Mouse (Mus musculus) testis, adult 2 months (tissue): ENCODE measurements around the gene AC134908.4. TPM values are rescaled to one million over a fixed set of nuclear protein-coding genes. Genes with fewer than 3 reads are reported as not detected.

Source experiments
- H3K27ac ChIP-seq: fragments of 200-500 bp; 2 replicates; pipeline ENCODE4 v1.5.1; 2012; ENCODE audit warnings: low read depth, low read length; ENCODE audit not compliant: control insufficient read depth, insufficient read depth
- H3K27me3 ChIP-seq: fragments of 200-500 bp; 2 replicates; pipeline ENCODE4 v1.6.1; 2012; ENCODE audit warnings: mild to moderate bottlenecking, low read length, moderate library complexity; ENCODE audit not compliant: control insufficient read depth, insufficient read depth
- H3K36me3 ChIP-seq: fragments of 200-500 bp; 2 replicates; pipeline ENCODE4 v1.6.1; 2012; ENCODE audit warnings: mild to moderate bottlenecking, low read length; ENCODE audit not compliant: control insufficient read depth, insufficient read depth
- H3K4me1 ChIP-seq: fragments of 200-500 bp; 2 replicates; pipeline ENCODE4 v1.6.1; 2012; ENCODE audit warnings: low read length; ENCODE audit not compliant: control insufficient read depth, insufficient read depth
- H3K4me3 ChIP-seq: fragments of 200-500 bp; 2 replicates; pipeline ENCODE4 v1.5.1; 2012; ENCODE audit warnings: low read depth, mild to moderate bottlenecking, low read length, moderate library complexity, mixed read lengths; ENCODE audit not compliant: control insufficient read depth
- CTCF ChIP-seq: fragments of 200-500 bp; IDR thresholded peaks from 2 replicates; pipeline ENCODE4 v1.5.1; 2012; ENCODE audit warnings: low read depth, mild to moderate bottlenecking, inconsistent platforms, low read length, moderate library complexity; ENCODE audit not compliant: control insufficient read depth, insufficient read depth, insufficient replicate concordance
- POLR2A ChIP-seq: fragments of 200-500 bp; IDR thresholded peaks from 2 replicates; pipeline ENCODE4 v1.6.1; 2012; ENCODE audit warnings: low read depth, mild to moderate bottlenecking, inconsistent platforms, low read length, moderate library complexity; ENCODE audit not compliant: control insufficient read depth
- polyA plus RNA-seq: library from polyadenylated mRNA; depleted of rRNA; stranded (reverse); fragments of >200 nt; gene quantifications from 2 replicates; pipeline ENCODE4 v1.2.3, GENCODE M21; 2012

The AC134908.4 gene
- polyA plus RNA-seq, 1 experiment = not detected

- peaks cover 3% of the 10 kb centered on the region; the same call in 1 of the 2 replicates for H3K4me1 ChIP-seq
- H3K4me3 ChIP-seq = peak overlapping the region; percentile 41
- H3K27me3 ChIP-seq = no peaks in the 10 kb centered on the region
- H3K27ac ChIP-seq = no peak overlapping the region
- TF ChIP-seq POLR2A (no peak), CTCF (no peak)
- H3K36me3 ChIP-seq = no peaks in the 10 kb centered on the region
Observed at GRCm38 (mm10) chr17:25760148-25760547, 35.3 kb downstream of the AC134908.4 start.

GRCm38 (mm10) chr17:25757691-25758090 is 37.8 kb downstream of the AC134908.4 start:
- Histone ChIP-seq H3K36me3 (no peaks in the 10 kb centered on the region), H3K4me1 (no peaks in the 10 kb centered on the region), H3K4me3 (no peak overlapping the region), H3K27ac (no peak overlapping the region), H3K27me3 (no peaks in the 10 kb centered on the region)
- TF ChIP-seq POLR2A = no peak
- TF ChIP-seq CTCF = no peak

GRCm38 (mm10) chr17:25756378-25757242 is 38.8 kb downstream of the AC134908.4 start:
- no peak for TF ChIP-seq POLR2A
- no peak for TF ChIP-seq CTCF
- no peak overlapping the region for H3K27ac ChIP-seq
- H3K4me1 ChIP-seq = no peaks in the 10 kb centered on the region
- H3K36me3 ChIP-seq = no peaks in the 10 kb centered on the region
- no peak overlapping the region for H3K4me3 ChIP-seq
- H3K27me3 ChIP-seq = no peaks in the 10 kb centered on the region

- no peak for TF ChIP-seq CTCF
- no peak for TF ChIP-seq POLR2A
- H3K4me1 ChIP-seq = no peaks in the 10 kb centered on the region
- H3K36me3 ChIP-seq = no peaks in the 10 kb centered on the region
- no peaks in the 10 kb centered on the region for H3K27me3 ChIP-seq
- H3K27ac ChIP-seq = no peak overlapping the region
- H3K4me3 ChIP-seq = no peak overlapping the region
Observed at GRCm38 (mm10) chr17:25755627-25756377, 39.7 kb downstream of the AC134908.4 start.

- Histone ChIP-seq H3K27me3 (no peaks in the 10 kb centered on the region), H3K4me3 (no peak overlapping the region), H3K36me3 (no peaks in the 10 kb centered on the region), H3K27ac (no peak overlapping the region), H3K4me1 (no peaks in the 10 kb centered on the region)
- TF ChIP-seq POLR2A (no peak), CTCF (no peak)
Observed at GRCm38 (mm10) chr17:25755086-25755485, 40.4 kb downstream of the AC134908.4 start.

- TF ChIP-seq CTCF (no peak), POLR2A (no peak)
- Histone ChIP-seq H3K27ac (no peak within 1 kb of the TSS), H3K27me3 (no peaks in the 10 kb centered on the region), H3K4me1 (no peaks in the 10 kb centered on the region), H3K36me3 (no peaks in the 10 kb centered on the region), H3K4me3 (no peak within 1 kb of the TSS)
Observed at GRCm38 (mm10) chr17:25754241-25754640, 41.2 kb downstream of the AC134908.4 start, which contains the start of gene Msln. Gene Msln, minus strand, starts transcription at chr17:25754378.

GRCm38 (mm10) chr17:25751446-25751845 is 44.0 kb downstream of the AC134908.4 start:
- Histone ChIP-seq H3K4me3 (no peak overlapping the region), H3K4me1 (no peaks in the 10 kb centered on the region), H3K27me3 (no peaks in the 10 kb centered on the region), H3K36me3 (no peaks in the 10 kb centered on the region), H3K27ac (no peak overlapping the region)
- TF ChIP-seq CTCF = no peak
- no peak for TF ChIP-seq POLR2A
